Mouse (Mus musculus) cerebellum, postnatal 10 days (tissue): ENCODE data around the gene Zbtb9.
A peak's percentile ranks its signal among the peaks of the same experiment; 100 is the strongest.

Experiments
- DNase-seq, 2 experiments: peaks; one replicate each; pipeline ENCODE4 v3.0.0; 2021; ENCODE audit warnings: mixed read lengths in 2 of 2

Gene Zbtb9

GRCm38 (mm10) chr17:27012909-27013308 is 39.9 kb downstream of the Zbtb9 start:
- no peak for DNase-seq

- DNase-seq: peak; percentile 92 to 94
Observed at GRCm38 (mm10) chr17:27017564-27018499, 44.9 kb downstream of the Zbtb9 start.

GRCm38 (mm10) chr17:27018555-27019196 is 45.7 kb downstream of the Zbtb9 start:
- DNase-seq: peak; percentile 37 to 39

GRCm38 (mm10) chr17:27021076-27021475 is 48.1 kb downstream of the Zbtb9 start:
- DNase-seq: peak; percentile 88 to 90

- DNase-seq: no peak
Observed at GRCm38 (mm10) chr17:27021736-27022135, 48.8 kb downstream of the Zbtb9 start.

- peak in 1 of 2 experiments; percentile 13 for DNase-seq
Observed at GRCm38 (mm10) chr17:27023342-27023741, 50.4 kb downstream of the Zbtb9 start.

GRCm38 (mm10) chr17:27025326-27025902 is 52.4 kb downstream of the Zbtb9 start:
- no peak for DNase-seq

- no peak for DNase-seq
Observed at GRCm38 (mm10) chr17:27025951-27026350, 53.0 kb downstream of the Zbtb9 start.

GRCm38 (mm10) chr17:27027460-27028283 is 54.7 kb downstream of the Zbtb9 start:
- peak; percentile 85 for DNase-seq

- DNase-seq: peak; percentile 96
Observed at GRCm38 (mm10) chr17:27028284-27028795, 55.4 kb downstream of the Zbtb9 start.

- DNase-seq: no peak
Observed at GRCm38 (mm10) chr17:27028909-27029308, 55.9 kb downstream of the Zbtb9 start, which contains the start of gene Bak1. Bak1 (minus strand) TSS chr17:27029009.

GRCm38 (mm10) chr17:27029431-27029830 is 56.5 kb downstream of the Zbtb9 start:
- peak; percentile 40 to 47 for DNase-seq

GRCm38 (mm10) chr17:27030896-27031295 is 57.9 kb downstream of the Zbtb9 start:
- DNase-seq: no peak

- DNase-seq: no peak
Observed at GRCm38 (mm10) chr17:27032328-27032727, 59.4 kb downstream of the Zbtb9 start.

GRCm38 (mm10) chr17:27032869-27033268 is 59.9 kb downstream of the Zbtb9 start:
- peak; percentile 91 to 93 for DNase-seq

GRCm38 (mm10) chr17:27036465-27036864 is 63.5 kb downstream of the Zbtb9 start:
- no peak for DNase-seq

- no peak for DNase-seq
Observed at GRCm38 (mm10) chr17:27038335-27039050, 65.5 kb downstream of the Zbtb9 start.

GRCm38 (mm10) chr17:27039432-27040102 is 66.6 kb downstream of the Zbtb9 start:
- no peak for DNase-seq

GRCm38 (mm10) chr17:27040304-27041045 is 67.5 kb downstream of the Zbtb9 start:
- no peak for DNase-seq
